Mouse (Mus musculus) layer of hippocampus, adult 8-10 months (tissue): Measurements from ENCODE around the gene Atp5d. TPM values are rescaled to one million over a fixed set of nuclear protein-coding genes. Genes with fewer than 3 reads are reported as not detected.

Experiments used
- DNase-seq, 2 experiments: peaks; one replicate each; pipeline ENCODE4 v3.0.0; 2022; ENCODE audit warnings: low spot score in 2 of 2
- total RNA-seq, 4 experiments: library from RNA; stranded (reverse); gene quantifications; 2 replicates each; pipeline ENCODE4 v1.2.4; 2022

Atp5d gene
- total RNA-seq, 4 experiments from 2014 or later, result 315 to 328 (median 323) TPM

- DNase-seq, result peak in 1 of 2 experiments; percentile 24
Measured at GRCm38 (mm10) chr10:80116927-80117691, 21.3 kb upstream of the Atp5d start.

GRCm38 (mm10) chr10:80117736-80118135 lies 20.7 kb upstream of the Atp5d start:
- no peak for DNase-seq

- DNase-seq, result no peak
Measured at GRCm38 (mm10) chr10:80118552-80118951, 19.9 kb upstream of the Atp5d start.

GRCm38 (mm10) chr10:80120146-80120545 lies 18.3 kb upstream of the Atp5d start:
- no peak for DNase-seq

- no peak for DNase-seq
Measured at GRCm38 (mm10) chr10:80121639-80122038, 16.8 kb upstream of the Atp5d start.

GRCm38 (mm10) chr10:80123932-80124562 lies 14.4 kb upstream of the Atp5d start:
- DNase-seq, result no peak

DNA sequence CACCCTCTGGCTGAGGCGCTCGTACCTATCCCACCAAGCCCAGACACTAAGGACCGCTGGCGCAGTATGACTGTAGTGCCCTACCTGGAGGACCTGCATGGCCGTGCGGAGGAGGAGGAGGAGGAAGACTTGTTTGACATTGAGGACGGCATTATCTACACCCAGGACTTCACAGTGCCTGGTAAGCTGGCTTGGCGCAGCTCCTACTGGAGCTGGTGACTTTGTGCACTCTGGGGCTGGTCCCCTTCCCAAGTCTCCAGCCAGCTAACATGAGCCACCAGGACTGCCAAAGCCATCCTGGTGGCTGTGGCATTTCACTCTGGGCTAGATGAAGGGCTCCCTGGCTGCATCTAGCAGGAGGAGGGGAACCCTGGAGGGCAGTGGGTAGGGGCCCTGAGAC lies 10.5 kb upstream of the Atp5d start:
- DNase-seq, result no peak

GRCm38 (mm10) chr10:80129846-80130245 lies 8.6 kb upstream of the Atp5d start:
- no peak for DNase-seq

DNA sequence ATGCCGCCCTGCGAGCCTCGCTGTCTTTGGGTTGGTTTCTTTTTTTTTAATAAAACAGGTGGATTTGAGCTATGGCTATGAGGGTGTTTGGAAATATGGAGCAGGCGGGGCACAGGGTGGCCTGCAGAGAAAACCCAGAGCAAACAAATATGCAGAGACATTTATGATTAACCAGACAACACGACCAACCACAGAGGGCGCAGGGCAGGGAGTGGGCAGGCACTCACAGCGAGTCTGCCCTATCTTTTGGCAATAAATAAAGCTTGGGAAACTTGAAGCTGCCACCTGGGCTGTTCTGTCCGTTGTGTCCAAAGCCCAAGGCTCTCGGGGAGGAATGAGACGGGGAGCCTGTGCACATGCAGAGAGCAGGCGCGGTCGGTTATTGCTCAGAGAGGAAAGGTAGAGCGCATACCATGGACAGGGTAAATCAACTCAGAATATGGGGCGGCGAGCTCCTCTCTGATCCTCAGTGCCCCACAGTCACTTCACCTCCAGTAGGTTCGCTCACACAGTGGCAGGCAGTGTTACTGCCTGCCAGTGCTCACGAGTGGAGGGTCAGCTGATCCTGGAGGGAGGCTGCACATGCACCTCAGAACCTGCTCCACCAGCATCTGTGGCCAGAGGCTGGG lies 7.9 kb upstream of the Atp5d start:
- DNase-seq, result no peak

- peak in 1 of 2 experiments; percentile 65 for DNase-seq
Measured at GRCm38 (mm10) chr10:80131316-80131951, 7.0 kb upstream of the Atp5d start.

- no peak for DNase-seq
Measured at GRCm38 (mm10) chr10:80131952-80132350, 6.5 kb upstream of the Atp5d start.

GRCm38 (mm10) chr10:80133226-80133849 lies 5.1 kb upstream of the Atp5d start:
- no peak for DNase-seq

- no peak for DNase-seq
Measured at GRCm38 (mm10) chr10:80134421-80134820, 4.0 kb upstream of the Atp5d start.

GRCm38 (mm10) chr10:80135161-80135560 lies 3.3 kb upstream of the Atp5d start:
- no peak for DNase-seq

GRCm38 (mm10) chr10:80135641-80136040 lies 2.8 kb upstream of the Atp5d start:
- no peak for DNase-seq

DNA sequence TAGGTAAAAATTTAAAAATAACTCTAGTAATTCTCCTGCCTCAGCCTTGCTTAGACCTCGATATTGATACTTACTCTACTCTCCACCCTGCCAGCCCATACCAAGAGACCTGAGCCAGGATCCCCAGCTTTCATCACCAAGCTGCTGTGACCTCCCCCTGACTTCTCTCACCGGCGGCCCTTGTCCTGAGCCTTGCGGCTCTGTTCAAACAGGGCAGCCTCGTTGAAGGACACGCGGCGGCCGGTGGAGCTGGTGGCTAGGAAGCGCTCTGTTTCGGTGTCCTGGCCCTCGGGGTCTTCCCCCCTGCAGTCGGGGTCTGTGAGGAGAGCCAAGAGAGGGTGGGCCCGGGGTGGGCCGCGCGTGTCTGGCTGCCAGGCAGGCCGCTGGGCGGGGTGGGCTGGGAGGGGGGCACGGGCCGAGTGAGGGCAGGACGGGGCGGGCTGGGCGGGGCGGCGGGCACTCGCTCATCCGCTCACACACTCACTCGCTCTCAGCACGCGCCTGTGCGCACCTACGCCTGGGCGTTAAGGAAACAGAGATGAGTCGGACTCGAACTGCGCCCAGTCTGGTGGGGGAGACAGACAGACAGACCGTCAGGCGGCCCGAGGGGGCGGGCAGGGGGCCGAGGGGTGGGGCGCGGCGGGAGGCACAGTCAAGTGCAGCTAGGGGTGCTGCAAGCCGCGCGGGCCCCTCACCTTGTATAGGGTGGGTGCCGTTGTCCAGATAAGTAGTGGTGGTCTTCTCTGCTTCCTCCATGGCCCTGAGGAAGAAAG lies 2.1 kb upstream of the Atp5d start:
- DNase-seq, result no peak

DNA sequence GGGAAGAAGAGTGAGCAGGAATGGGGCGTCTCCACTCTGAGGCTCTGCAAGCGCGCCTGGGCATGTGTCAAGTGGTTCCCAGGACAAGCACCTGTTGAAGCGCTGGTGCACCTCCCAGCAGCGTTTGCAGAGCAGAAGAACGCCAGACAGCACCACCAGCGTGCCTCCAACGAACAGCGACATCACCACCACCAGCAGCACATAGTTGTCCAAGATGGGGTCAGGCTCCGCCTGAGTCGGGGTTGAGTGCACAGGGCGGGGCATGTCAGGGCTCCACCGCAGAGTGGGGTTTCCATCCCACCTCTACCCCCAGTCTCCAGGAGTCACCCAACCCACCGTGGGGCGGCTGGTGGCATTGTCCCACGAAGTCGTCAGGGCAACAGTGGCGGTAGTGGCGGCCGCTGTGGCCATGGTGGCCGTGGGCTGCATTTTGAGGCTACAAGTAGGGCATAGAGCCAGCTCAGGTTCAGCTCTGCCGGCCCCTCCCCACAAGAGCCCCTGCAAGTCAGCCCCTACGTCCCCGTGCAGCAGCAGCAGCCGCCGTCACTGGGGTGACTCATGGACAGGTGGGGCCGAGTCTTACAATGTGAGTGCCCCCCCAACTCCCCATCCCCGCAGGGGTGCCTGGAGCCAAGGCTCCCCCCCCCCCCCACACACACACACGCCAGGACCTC lies 1.3 kb upstream of the Atp5d start:
- no peak for DNase-seq

DNA sequence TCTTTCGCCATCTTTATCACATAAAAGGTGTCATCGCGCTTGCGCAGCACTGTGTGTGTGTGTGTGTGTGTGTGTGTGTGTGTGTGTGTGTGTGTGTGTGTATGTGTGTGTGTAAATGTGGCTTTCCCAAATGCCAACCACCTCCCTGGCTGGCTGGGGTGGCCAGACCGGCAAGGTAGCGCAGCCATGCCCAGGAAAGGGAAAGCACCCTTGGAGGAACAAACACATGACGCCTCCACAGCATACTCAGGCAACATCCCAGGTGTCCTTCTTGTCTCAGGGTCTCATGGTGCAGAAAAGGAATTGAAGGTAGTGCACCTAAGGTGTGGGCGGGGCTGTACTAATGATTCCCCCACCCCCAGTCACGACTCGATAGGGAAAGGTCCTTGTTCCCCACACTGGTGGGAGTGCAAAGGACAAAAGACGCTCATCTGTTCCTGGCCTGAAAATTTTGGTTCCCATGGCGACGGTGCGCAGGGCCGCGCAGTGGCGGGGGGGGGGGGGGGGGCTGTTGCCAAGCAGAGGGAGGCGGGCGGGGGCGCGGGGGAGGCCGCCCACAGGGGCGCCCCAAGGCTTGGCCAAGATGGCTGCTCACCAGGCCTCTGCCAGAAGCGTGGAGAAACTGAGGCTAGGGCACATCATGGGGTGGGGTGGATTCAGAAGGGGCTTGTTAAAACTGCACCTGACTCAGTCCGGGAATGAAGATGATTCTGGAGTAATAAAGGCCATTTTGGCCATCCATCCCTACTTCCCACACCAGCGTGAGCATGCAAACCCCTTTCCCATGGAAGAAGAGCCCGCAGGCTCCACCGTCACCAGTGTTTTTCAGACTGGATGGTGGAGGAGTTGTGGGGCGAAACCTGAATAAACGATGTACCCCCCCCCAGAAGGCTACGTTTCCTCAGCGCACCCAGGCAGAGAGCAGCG lies 543 bp upstream of the Atp5d start:
- DNase-seq, result peak in 1 of 2 experiments; percentile 54

GRCm38 (mm10) chr10:80139439-80139775 lies 975 bp downstream of the Atp5d start:
- no peak for DNase-seq
